Mouse (Mus musculus): ENCODE data around the gene Kcnmb1. TPM values are rescaled to one million over a fixed set of nuclear protein-coding genes. Genes with fewer than 3 reads are reported as not detected.

Gene Kcnmb1
- total RNA-seq (2021) = under 1 TPM; 0.55 to 0.75 TPM
- long read RNA-seq, experiment 1 = 0 reads
- long read RNA-seq, experiment 2 = 0 reads

- DNase-seq = peak in 1 of 2 experiments; percentile 23
Observed at GRCm38 (mm10) chr11:33962688-33963407, at the start of gene Kcnmb1. Kcnmb1 (plus strand) TSS chr11:33963013.

GRCm38 (mm10) chr11:33913061-33913460 is 49.8 kb upstream of the Kcnmb1 start:
- no peak for DNase-seq

- DNase-seq = no peak
Observed at GRCm38 (mm10) chr11:33914216-33914615, 48.6 kb upstream of the Kcnmb1 start.

GRCm38 (mm10) chr11:33917574-33917973 is 45.2 kb upstream of the Kcnmb1 start:
- peak; percentile 28 to 83 for DNase-seq

- no peak for DNase-seq
Observed at GRCm38 (mm10) chr11:33918424-33918823, 44.4 kb upstream of the Kcnmb1 start.

- no peak for DNase-seq
Observed at GRCm38 (mm10) chr11:33919826-33920225, 43.0 kb upstream of the Kcnmb1 start.

GRCm38 (mm10) chr11:33921451-33921850 is 41.4 kb upstream of the Kcnmb1 start:
- DNase-seq = no peak

GRCm38 (mm10) chr11:33923031-33923430 is 39.8 kb upstream of the Kcnmb1 start:
- no peak for DNase-seq

GRCm38 (mm10) chr11:33925778-33926177 is 37.0 kb upstream of the Kcnmb1 start:
- no peak for DNase-seq

GRCm38 (mm10) chr11:33926551-33926950 is 36.3 kb upstream of the Kcnmb1 start:
- DNase-seq = no peak

GRCm38 (mm10) chr11:33927321-33927720 is 35.5 kb upstream of the Kcnmb1 start:
- DNase-seq = no peak

GRCm38 (mm10) chr11:33927836-33928235 is 35.0 kb upstream of the Kcnmb1 start:
- DNase-seq = no peak

- DNase-seq = peak; percentile 15 to 35
Observed at GRCm38 (mm10) chr11:33928658-33929057, 34.2 kb upstream of the Kcnmb1 start.

- no peak for DNase-seq
Observed at GRCm38 (mm10) chr11:33929412-33929811, 33.4 kb upstream of the Kcnmb1 start.

- peak; percentile 13 to 21 for DNase-seq
Observed at GRCm38 (mm10) chr11:33931836-33932385, 30.9 kb upstream of the Kcnmb1 start.

GRCm38 (mm10) chr11:33932386-33933111 is 30.3 kb upstream of the Kcnmb1 start:
- DNase-seq = no peak

- no peak for DNase-seq
Observed at GRCm38 (mm10) chr11:33934286-33934685, 28.5 kb upstream of the Kcnmb1 start.

- DNase-seq = no peak
Observed at GRCm38 (mm10) chr11:33937641-33938040, 25.2 kb upstream of the Kcnmb1 start.

GRCm38 (mm10) chr11:33938561-33939274 is 24.1 kb upstream of the Kcnmb1 start:
- no peak for DNase-seq

- DNase-seq = no peak
Observed at GRCm38 (mm10) chr11:33939456-33940113, 23.2 kb upstream of the Kcnmb1 start.

- no peak for DNase-seq
Observed at GRCm38 (mm10) chr11:33943565-33943964, 19.2 kb upstream of the Kcnmb1 start.

Data from heart, adult 18-20 months (tissue).